Mouse (Mus musculus) kidney, adult 9 months (tissue): ENCODE data around the gene Itpkb.

ENCODE experiments used
- DNase-seq: peaks from one replicate; pipeline ENCODE4 v3.0.0; 2022

Itpkb gene

DNA sequence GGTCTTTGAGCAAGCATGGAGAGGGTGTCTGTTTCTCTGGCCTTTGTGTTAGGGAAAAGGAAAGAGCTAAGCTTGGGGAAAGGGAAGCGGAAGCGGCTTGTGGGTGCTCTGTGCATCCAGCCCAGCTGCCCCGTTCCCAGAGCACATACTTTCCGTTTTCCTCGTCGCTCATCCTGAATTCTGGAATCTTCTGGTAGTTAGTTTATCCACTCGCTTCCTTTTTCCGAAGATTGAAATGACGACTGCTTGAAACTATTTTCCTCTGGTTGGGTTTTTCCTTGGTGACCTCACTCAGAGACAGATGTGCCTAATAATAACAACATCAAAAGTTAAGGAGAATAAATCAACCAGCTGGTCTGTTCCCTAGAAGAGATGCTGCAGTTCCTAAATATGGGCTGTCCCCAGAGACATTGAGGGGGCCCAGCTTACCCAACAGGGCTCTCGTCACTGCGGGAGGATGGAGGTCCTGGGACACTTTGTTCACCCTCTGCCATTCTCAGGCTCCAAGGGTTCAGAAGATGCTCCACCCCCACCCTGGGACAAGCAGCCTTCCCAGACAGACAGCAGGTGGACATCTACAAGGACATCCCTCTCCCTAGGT lies 72.3 kb downstream of the Itpkb start:
- peak; percentile 69 for DNase-seq

DNA sequence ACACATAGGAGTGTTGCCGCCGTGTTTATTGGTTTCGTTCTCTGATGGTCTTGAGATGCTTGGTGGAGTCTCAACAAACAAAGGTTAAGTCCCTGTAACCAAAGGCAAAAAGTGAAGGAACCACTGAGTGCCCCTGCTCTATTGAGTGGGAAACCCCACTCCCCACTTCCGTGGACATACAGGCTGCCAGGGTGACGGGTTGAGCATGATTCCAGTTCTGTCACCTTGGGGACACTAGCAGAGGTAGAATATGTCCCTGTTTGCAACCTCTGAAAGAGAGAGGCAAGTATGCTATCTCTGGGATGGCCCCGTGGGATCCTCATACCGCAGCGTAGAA lies 73.0 kb downstream of the Itpkb start:
- no peak for DNase-seq

DNA sequence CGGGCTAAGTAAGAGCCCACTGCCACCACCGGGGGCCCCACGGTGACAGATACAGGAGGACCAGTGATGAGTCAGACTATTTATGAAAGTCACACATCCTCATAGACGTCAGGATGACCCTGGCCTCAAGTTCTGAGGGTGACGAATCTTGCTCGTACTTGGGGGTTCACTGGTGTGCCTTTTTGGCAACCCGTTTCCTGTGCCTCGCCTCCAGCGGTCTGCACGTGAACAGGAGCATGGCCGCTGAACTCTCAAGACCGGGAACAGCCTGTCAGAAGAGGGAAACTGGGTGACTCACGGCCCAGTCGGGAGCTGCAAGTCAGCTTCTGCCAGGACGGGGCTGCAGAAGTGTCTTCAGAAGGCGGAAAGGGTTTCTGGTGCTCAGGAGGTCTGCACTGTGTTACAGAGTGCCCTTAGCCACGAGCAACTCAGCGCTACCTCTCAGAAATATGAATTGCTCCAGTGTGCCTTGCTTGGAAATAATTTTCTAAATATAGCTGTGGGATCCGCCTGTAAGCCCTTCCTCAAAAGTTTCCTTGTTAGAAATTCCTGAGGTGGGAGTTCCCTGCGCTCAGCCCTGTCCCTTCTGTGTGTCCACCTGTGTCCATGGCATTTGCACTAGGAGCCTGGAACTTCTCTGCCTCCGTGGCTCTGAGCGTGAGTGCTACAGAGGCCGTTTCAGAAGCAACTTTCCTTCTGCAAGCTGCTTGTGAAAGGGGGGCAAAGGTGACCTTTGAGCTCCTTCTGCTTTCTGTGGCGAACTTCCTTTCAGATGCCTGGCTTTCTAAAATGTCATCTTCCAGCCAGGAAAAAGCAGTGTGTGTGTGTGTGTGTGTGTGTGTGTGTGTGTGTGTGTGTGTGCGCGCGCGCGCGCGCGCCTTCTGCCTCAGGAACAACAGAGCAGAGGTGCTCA lies 73.7 kb downstream of the Itpkb start:
- peak; percentile 76 for DNase-seq

DNA sequence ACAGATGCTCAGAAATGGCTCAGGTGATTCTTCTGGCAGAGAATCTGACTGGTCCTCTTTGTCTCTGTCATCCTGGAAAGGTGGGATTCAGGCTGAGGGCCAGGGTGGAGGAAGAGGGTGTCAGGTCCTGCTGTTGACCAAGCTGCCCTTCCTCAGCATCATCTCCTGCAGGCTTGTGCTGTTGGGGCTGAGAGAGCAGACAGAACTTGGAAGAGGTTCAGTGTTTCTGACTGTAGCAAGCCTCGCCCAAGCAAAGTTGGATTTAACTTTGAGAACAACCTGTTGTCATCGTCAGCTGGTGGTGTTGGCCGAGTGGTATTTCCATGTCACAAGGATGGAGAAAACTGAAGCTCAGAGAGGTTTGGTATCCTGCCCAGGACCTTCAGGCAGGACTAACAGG lies 74.4 kb downstream of the Itpkb start:
- DNase-seq: no peak

DNA sequence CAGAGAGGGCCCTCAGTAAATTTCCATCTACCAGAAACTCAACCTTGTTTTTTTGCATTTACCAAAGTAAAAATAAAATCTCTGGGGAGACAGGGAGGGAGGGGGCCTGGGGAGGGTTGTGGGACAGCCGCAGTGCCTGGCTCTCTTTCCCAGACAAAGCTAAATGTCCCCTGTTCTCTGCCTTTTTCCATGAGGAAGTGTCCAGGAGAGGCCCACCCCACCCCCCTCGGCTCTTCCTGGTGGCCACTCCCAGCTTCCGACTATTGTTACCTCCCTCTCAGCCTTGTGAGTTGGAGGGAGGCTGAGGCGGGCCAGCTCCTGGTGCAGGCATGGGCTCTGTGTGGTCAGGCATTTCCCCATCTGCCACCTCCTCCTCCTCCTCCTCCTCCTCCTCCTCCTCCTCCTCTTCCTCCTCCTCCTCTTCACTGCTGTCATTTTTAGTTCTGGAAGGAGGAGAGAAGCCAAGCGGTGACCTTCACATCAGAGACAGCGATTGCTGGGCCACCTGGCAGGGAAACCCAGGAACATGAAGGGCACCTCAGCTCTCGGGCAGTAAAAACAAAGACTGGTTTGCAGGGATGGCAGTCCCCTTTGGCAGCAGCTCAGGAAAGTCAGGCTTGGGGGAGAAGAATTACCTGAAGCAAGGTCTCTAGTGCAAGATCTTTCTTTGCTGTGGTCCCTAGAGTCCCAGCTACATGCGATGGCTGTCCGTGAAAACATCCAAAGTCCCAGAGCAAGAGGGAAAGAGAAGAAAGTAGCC lies 75.5 kb downstream of the Itpkb start:
- DNase-seq: peak; percentile 70

DNA sequence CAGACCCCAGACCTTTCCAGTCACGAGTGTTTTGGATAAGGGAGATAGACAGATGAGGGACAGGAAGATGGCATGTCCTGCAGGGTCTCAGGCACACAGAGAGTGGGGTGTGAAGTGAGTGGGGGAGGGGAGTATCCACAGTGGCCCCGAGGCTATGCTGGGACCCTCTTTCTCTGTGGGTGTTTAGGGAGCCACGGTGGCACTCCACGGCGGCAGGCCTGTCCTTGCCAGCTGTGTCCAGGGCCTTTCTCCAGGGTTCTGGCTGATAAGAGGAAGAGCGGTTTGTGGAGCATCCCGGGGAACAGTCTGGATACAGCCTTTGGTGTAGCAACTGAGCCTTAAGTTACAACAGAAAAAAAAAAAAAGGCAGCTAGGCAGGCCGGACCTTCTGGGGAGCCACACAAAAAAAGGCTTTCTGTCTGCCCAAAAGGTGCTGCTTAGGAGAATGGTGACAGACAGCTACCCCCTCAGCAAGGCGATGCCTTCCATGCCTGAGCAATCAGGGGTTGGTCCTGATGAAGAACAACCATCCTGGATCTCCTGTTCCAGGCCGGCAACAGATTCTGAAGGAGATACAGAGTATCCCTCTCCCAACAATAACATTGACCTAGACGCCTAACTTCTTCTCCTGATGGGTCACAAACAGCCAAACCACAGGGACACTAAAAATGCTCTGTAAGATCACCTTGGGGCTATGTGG lies 76.2 kb downstream of the Itpkb start:
- DNase-seq: no peak

DNA sequence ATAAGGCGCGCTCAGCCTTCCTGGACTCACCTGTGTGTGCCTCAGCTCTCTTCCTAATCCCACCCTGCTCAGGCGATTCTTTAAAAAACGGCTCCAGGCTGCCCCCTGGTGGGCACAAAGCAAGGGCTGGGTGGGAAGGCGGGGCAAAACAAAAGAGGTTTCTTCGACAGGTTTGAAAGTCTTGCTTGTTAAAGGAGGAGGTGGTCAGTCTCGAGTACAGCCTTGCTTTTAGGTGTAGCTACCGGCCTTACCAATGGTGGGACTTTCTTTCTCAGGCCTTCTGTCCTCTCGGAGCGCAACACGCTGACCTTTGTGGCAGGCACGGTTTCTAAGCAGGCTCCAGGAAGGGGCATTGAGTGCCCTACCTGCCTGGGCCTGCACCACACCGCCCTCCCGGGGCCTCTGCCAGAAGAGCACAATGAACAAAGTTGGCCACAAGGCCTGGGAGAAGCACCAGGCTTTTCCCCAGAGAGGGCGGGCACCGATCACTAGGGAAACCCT lies 76.9 kb downstream of the Itpkb start:
- DNase-seq: peak; percentile 89

DNA sequence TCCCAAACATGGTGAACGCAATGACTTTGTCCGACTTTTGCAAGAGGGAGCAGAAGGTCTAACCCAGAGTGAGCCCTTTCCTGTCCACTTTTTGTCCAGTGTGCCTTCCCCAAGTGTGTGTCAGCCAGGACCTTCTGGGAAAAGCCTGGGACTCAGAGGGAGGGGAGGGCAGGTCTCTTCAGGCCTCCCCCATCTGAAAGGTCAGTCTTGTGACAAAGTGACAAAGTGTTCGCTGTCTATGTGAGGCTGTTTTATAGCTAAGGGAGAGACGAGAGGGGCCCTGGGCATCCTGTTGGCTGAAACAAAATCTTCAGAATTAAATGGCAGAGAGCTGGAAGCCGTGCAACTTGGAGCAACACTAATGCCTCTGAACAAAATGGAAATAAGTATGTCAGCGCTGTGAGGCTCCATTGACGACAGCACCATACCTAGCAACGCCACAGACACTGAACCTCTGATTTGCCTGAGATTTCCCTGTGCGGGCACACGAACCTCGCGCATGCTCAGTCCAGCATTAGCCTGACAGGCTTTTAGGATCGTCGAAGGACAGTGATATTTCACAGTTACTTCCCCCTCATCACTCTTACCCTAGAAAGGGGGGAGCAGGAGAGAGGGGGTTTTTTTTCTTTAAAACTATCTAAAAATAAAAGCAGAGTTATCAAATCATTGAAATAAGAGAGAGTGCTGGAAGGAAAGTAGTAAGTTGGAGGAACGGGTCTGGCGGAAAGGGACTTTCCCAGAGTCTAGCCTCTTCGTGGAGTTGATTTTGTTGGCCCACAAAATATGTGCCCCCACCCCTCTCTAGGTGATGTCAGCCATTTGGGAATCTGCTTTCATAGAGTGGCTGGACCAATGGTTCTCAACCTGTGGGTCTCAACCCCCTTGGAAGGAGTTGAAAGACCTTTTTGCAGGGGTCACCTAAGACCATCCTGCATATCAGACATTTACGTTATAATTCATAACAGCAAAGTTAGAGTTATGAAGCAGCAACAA lies 77.7 kb downstream of the Itpkb start:
- no peak for DNase-seq

DNA sequence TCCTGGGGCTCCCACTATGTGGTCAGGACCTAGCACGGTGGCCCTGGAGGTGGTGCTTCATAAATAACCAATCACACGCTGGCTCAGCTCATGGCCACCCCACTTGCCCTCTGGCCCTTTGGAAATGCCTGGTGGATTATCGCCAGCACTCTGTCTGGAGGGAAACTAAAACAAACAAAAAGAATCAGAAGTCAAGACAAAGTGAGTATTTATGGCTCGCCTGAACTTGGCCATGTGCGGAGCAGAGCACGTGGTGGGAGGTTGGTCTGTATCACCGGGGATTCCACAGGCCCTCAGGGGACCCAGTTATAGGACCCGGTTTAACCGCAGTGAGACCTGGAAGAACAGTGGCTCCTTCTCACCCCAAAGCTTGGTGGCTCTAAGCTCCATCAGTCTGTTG lies 78.5 kb downstream of the Itpkb start:
- peak; percentile 81 for DNase-seq

DNA sequence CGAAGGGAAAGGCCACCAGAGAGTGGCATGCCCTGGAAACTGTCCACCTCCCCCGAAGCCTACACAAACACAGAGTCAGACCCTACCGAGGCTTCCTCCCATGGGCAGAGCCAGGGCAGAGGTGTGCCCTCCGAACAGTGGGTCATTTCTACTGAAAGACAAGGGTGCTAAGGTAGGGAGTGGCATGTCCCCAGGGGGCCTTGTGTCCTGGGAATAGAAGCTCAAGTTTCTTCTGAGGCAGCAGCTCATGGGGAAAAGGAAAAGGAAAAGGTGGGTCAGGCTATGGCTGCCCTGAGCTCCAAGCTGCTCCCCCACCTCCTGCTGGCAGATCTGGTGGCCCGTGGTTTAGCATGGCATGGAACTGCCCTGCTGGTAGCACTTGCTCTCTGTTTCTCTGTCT lies 79.5 kb downstream of the Itpkb start:
- no peak for DNase-seq

DNA sequence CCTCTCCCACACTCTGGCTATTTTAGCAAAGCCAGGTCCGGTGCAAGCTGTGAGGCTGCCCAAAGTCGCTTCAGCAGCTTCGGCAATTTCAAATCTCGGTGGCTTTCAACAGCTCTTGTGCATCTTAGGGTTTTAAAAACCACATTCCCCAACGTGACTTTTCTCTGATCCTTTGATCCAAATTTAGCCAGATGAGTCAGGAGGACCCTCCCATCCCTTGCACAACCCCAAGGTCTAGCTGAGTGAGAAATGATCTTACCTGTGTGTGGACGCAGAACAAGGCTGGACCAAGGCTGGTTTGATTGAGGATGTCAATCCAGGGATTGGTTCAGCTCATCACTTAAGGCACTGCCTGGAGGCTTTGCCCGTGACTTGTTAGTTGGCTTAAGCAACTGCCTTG lies 80.0 kb downstream of the Itpkb start:
- DNase-seq: no peak

DNA sequence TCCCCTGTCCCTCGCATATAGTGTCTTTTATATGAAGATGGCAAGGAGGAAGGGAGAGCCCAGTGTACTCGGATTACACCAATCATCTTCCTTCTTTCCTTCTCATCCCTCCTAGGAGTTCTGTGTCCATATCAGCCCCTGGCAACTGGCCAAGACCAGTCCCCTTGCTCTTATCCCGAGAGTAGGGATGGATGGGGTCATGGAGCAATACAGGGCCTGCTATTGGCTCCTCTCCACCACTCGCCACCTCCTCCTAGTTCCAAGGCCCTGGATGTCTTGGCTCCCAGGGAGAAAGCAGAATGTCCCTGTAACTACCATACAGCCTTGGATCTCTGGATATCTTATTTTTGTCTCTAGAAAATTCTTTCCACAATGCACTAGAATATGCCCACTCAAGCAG lies 84.8 kb downstream of the Itpkb start:
- DNase-seq: no peak

DNA sequence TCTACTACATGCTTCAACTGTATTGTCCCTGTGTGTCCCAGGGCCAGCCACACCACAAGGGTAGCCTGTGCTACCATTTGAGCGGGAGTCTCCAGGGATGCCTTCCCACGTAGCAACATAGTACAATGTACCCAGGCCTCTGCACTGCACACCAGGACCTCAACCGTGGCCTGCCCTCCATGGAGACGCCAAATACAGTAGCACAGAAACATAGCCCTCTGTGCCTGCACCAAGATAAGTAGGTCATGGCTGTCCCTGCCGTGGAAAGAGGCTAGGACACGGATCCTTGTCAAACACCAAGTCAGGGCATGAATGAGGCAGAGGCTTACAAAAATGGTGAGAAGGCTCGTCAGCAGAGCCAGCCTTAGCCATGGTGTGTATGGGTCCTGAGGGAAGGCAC lies 85.6 kb downstream of the Itpkb start:
- DNase-seq: no peak

DNA sequence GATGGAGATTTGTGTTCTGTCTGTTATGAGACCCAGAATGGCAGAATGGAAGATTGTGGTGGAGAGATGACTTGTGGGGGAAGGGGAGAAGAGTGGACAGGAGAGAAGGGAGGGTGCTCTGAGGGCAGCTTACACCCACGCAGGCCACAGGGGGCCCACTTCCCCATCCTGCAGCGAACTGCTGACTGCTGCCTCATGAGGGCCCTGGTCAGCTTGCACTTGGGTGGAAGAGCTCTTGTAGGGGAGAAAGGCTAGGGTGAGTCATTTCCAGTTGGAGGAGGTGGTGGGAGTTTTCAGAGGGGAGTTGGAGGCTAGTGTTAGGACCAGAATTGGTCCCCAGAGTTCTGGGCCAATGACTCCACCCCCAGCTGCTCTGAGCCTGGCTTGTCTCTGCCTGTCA lies 86.8 kb downstream of the Itpkb start:
- DNase-seq: no peak

DNA sequence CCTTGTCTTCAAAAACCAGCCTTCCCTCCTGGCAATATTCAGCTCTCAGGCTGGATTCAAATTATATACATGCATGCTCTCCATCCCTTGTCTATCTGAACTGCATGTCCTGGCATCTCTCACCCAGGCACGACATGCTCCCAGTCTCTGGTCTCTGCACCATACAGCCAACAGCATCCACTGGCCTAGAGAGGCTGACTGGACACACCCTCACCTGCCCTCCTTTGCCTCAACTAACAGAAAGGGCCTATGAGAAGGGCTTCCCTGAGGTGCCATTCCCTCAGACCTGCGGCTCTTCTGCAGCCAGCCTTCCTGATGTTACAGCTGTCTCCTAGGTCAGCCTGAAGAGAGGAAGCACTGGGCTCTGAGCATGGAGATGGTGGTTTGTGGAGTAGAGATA lies 88.8 kb downstream of the Itpkb start:
- DNase-seq: no peak

DNA sequence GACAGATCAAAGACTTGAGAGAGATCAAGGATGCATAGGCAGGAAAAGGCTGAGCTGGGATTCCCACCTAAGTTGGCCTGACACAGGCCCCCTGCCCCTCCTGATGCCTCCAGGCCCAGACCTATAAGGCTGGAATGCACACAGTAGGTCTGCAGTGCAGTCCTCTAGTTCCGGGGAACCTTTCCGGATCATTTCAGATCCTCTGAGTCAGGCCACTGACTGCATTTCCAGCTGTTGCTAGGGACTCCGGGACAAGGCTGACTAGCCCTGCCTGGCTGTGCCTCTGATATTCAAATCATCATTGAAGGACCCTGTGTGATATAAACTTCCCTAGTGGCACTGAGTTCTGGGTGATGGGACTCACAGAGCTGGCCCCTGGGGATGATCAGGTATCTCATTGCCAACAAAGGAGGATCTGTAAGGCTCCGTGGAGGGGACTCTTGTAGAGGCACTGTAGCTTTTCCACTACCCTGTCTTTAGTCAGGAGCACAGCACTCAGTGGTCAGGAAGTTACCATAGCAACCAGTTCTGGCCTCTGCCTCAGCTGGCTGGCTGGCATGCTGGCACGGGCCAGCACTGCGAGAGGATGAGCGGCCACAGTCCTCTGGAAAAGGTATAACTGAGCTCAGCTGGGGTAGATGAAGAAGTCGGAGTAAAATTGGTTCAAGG lies 90.3 kb downstream of the Itpkb start:
- peak; percentile 51 for DNase-seq

DNA sequence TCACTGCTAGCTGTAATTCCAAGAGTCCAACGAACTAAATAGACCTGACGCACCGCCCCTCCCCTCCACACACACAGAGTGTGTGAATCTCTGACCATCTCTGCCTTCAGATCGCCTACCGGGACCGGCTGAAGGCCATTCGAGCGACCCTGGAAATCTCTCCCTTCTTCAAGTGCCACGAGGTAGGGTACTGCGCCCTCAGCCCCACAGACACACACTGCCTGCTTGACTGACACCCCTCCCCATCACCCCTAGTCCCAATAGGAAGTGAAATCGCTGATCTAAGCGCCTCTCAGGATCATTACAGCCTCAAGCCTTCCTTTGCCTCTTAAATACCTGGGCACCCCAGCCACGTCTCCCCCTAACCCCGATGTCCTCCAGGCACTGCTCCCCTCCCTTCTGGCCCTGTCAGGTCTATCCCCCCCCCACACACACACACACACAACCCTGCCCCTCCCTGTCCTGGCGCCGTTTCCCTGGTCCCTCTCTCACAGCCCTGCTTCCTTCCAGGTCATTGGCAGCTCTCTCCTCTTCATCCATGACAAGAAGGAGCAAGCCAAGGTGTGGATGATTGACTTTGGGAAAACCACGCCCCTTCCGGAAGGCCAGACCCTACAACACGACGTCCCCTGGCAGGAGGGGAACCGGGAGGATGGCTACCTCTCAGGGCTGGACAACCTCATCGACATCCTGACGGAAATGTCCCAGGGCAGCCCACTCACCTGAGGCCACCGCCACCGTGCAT lies 91.1 kb downstream of the Itpkb start:
- no peak for DNase-seq

DNA sequence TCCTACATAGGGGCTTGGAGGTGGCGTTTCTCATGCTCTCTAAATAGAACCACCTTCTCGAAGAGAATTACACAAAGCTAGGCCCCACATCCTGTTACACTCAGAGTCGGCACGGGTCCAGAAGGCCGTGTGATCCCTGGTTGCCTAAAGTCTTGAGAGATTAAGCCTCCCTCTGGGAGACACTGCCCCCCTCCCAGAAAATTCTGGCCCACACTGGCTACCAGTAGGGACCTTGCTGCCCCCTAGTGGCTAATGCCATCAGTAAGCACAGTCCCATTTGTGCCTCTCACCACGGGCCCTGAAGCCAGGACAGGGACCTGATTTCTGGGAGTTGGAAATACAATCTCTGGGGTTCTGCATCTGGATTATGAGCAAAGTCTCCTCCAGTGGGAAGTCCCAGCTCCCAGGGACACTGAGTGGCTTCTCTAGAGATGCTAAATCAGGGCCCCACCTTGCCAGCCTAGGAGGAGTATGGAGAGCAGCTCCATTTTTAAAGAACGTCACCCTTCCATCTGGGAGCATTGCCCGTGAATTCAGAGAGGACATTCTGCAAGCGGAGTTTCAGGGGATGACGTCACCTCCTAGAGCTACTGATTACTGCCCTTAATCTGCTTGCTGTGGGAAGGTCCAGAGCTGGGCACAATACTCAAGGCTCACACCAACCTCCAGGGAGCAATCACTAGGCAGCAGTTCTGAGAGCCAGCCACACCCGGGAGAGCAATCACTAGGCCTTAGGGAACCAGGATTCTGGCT lies 92.0 kb downstream of the Itpkb start:
- peak; percentile 82 for DNase-seq

DNA sequence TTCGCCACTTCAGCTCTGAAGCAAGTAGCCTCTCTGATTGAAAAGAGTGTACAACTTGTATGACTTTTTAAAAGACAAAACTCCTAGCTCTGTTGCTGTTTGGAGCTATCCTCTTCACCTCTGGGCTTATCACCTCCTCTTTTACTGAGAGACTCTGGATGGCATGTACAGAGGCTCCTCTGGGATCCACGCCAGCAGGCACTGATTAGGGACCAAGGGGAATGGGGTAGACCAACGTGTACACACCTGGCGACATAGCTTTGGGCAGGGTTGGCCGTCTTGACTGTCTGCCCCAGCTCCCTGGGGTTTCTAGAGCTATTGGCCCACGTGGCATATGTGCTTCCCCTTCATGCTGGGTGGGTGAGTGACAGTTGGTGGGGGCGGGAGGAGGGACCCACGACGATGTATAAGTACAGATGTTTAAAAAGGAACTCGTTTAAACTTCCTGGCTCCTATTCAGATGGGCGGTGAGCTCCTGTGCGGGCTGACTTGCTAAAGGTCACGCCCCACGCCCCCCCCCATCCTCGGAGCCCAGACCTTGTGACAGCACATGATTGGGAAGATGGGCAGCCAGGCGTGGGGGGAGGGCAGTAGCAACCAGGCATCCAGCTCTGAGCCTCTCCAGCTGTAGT lies 92.8 kb downstream of the Itpkb start:
- no peak for DNase-seq
